Comparison of ENCODE assay signal across 7 mouse cellular contexts in genomic region chr11:103114270-103114943, GRCm38 (mm10). TPM values are rescaled to one million over a fixed set of nuclear protein-coding genes. Genes with fewer than 3 reads are reported as not detected.
DNase-seq lines count a peak whose midpoint lies in the region; ATAC-seq lines count a peak whose summit lies in the region.

No protein-coding gene starts in this region.

- DNase-seq in limb, embryonic 11.5 days (ENCODE audit: low spot score): no peak
- DNase-seq in cerebellum, adult 11-12 months: no peak

- H3K36me3 ChIP-seq in megakaryocyte, embryonic 14.5 days (replicated peaks; ENCODE audit: low read length): peaks cover 43% of the 10 kb centered on the region
- no peaks in the 10 kb centered on the region for H3K36me3 ChIP-seq in embryonic facial prominence, embryonic 15.5 days
- no peaks in the 10 kb centered on the region for H3K36me3 ChIP-seq in limb, embryonic 11.5 days (ENCODE audit: control insufficient read depth, insufficient read depth, low read length)
- no peaks in the 10 kb centered on the region for H3K36me3 ChIP-seq in stomach, embryonic 15.5 days

- peak overlapping the region; percentile 98 for H3K4me3 ChIP-seq in megakaryocyte, embryonic 14.5 days (replicated peaks)
- peak overlapping the region; percentile 69 for H3K4me3 ChIP-seq in embryonic facial prominence, embryonic 15.5 days (replicated peaks)
- peak overlapping the region; percentile 65 for H3K4me3 ChIP-seq in limb, embryonic 11.5 days (ENCODE audit: low read depth, low read length)
- H3K4me3 ChIP-seq in stomach, embryonic 15.5 days (replicated peaks): peak overlapping the region; percentile 66

- H3K9me3 ChIP-seq in megakaryocyte, embryonic 14.5 days: no peaks in the 10 kb centered on the region
- no peaks in the 10 kb centered on the region for H3K9me3 ChIP-seq in embryonic facial prominence, embryonic 15.5 days (replicated peaks)
- no peaks in the 10 kb centered on the region for H3K9me3 ChIP-seq in limb, embryonic 11.5 days (ENCODE audit: control insufficient read depth, low read length)
- no peaks in the 10 kb centered on the region for H3K9me3 ChIP-seq in stomach, embryonic 15.5 days

- H3K27ac ChIP-seq in embryonic facial prominence, embryonic 15.5 days (replicated peaks): peak overlapping the region; percentile 96
- no peak overlapping the region; the same call in 1 of the 2 replicates for H3K27ac ChIP-seq in limb, embryonic 11.5 days (replicated peaks; ENCODE audit: low read depth, low read length)
- H3K27ac ChIP-seq in stomach, embryonic 15.5 days: peak overlapping the region; percentile 95; the same call in 1 of the 2 replicates

- H3K4me2 ChIP-seq in embryonic facial prominence, embryonic 15.5 days (replicated peaks): peak overlapping the region; percentile 72
- peak overlapping the region; percentile 63 for H3K4me2 ChIP-seq in limb, embryonic 11.5 days (ENCODE audit: low read depth, severe bottlenecking)
- H3K4me2 ChIP-seq in stomach, embryonic 15.5 days: peak overlapping the region; percentile 59

- 84% methylated on average over 11 of the region's 11 CpGs for WGBS in embryonic facial prominence, embryonic 15.5 days
- WGBS in limb, embryonic 11.5 days: 88% methylated on average over 11 of the region's 11 CpGs
- 84% methylated on average over 11 of the region's 11 CpGs for WGBS in stomach, embryonic 15.5 days

- H3K9ac ChIP-seq in embryonic facial prominence, embryonic 15.5 days: peak overlapping the region; percentile 58; the same call in 1 of the 2 replicates
- H3K9ac ChIP-seq in limb, embryonic 11.5 days (ENCODE audit: low read length): peak overlapping the region; percentile 92
- peak overlapping the region; percentile 51; the same call in 1 of the 2 replicates for H3K9ac ChIP-seq in stomach, embryonic 15.5 days

- ATAC-seq in megakaryocyte, adult 5-6 weeks (ENCODE audit: poor library complexity, severe bottlenecking): no peak
- no peak for ATAC-seq in embryonic facial prominence, embryonic 15.5 days (ENCODE audit: insufficient number of reproducible peaks, low FRiP score, low TSS enrichment, low read depth)
- no peak for ATAC-seq in limb, embryonic 11.5 days (ENCODE audit: insufficient number of reproducible peaks, low FRiP score, low TSS enrichment, low read depth)
- ATAC-seq in stomach, embryonic 15.5 days (ENCODE audit: insufficient read depth, low FRiP score, low read depth): no peak
- ATAC-seq in inflammation-experienced regulatory T-cells, adult 6 months: no peak

- H3K4me1 ChIP-seq in megakaryocyte, embryonic 14.5 days: peaks cover 23% of the 10 kb centered on the region
- H3K4me1 ChIP-seq in embryonic facial prominence, embryonic 15.5 days: peaks cover 43% of the 10 kb centered on the region
- peaks cover 21% of the 10 kb centered on the region for H3K4me1 ChIP-seq in limb, embryonic 11.5 days (ENCODE audit: control insufficient read depth, insufficient read depth, low read length)
- H3K4me1 ChIP-seq in stomach, embryonic 15.5 days: peaks cover 29% of the 10 kb centered on the region

- no peaks in the 10 kb centered on the region for H3K27me3 ChIP-seq in megakaryocyte, embryonic 14.5 days (replicated peaks)
- H3K27me3 ChIP-seq in embryonic facial prominence, embryonic 15.5 days: no peaks in the 10 kb centered on the region
- H3K27me3 ChIP-seq in limb, embryonic 11.5 days (ENCODE audit: control insufficient read depth, insufficient read depth, low read length): peaks cover 5% of the 10 kb centered on the region
- H3K27me3 ChIP-seq in stomach, embryonic 15.5 days (replicated peaks): no peaks in the 10 kb centered on the region

RNA-seq across cellular contexts. Expression of gene Hexim1, which starts 1.6 kb away (rescaled TPM):
- 24.4 and 98.1 TPM in 2 replicates for polyA plus RNA-seq in megakaryocyte, embryonic 14.5 days (2012; ENCODE audit: insufficient read depth, low replicate concordance)
- total RNA-seq in megakaryocyte, adult 5-6 weeks (2015): 10.1 TPM in 2 replicates
- 17.0 and 24.6 TPM in 2 replicates for total RNA-seq in megakaryocyte, adult 5-6 weeks (2017)
- 5.9 and 6.1 TPM in 2 replicates for polyA plus RNA-seq in embryonic facial prominence, embryonic 15.5 days (2015; fragmentation: Nextera tagmentation; extraction: Ambion mirVana)
- 5.2 and 5.6 TPM in 2 replicates for polyA plus RNA-seq in limb, embryonic 11.5 days (2014; fragmentation: Nextera tagmentation; extraction: Ambion mirVana)
- 5.1 and 5.4 TPM in 2 replicates for polyA plus RNA-seq in stomach, embryonic 15.5 days (2015; fragmentation: Nextera tagmentation; extraction: Ambion mirVana)
- 1 to 10 TPM; 3.0 to 3.7 (median 3.5) TPM for polyA plus RNA-seq in inflammation-experienced regulatory T-cells, adult 6 months (2017; shearing (Covaris generic))

RNA-seq across cellular contexts. Expression of gene Acbd4, which starts 12.9 kb away (rescaled TPM):
- polyA plus RNA-seq in megakaryocyte, embryonic 14.5 days (2012; ENCODE audit: insufficient read depth, low replicate concordance): 42.5 and 61.0 TPM in 2 replicates
- total RNA-seq in megakaryocyte, adult 5-6 weeks (2015): 3.2 and 6.2 TPM in 2 replicates
- total RNA-seq in megakaryocyte, adult 5-6 weeks (2017): 9.3 and 9.4 TPM in 2 replicates
- 23.4 and 27.9 TPM in 2 replicates for polyA plus RNA-seq in embryonic facial prominence, embryonic 15.5 days (2015; fragmentation: Nextera tagmentation; extraction: Ambion mirVana)
- 4.8 and 5.2 TPM in 2 replicates for polyA plus RNA-seq in limb, embryonic 11.5 days (2014; fragmentation: Nextera tagmentation; extraction: Ambion mirVana)
- polyA plus RNA-seq in stomach, embryonic 15.5 days (2015; fragmentation: Nextera tagmentation; extraction: Ambion mirVana): 19.2 and 23.7 TPM in 2 replicates
- polyA plus RNA-seq in inflammation-experienced regulatory T-cells, adult 6 months (2017; shearing (Covaris generic)): 10 to 100 TPM; 21.5 to 28.5 (median 25.4) TPM

RNA-seq across cellular contexts. Expression of gene Plcd3, which starts 12.9 kb away (rescaled TPM):
- 0.18 TPM in 1 of 2 replicates, not detected in the other for polyA plus RNA-seq in megakaryocyte, embryonic 14.5 days (2012; ENCODE audit: insufficient read depth, low replicate concordance)
- total RNA-seq in megakaryocyte, adult 5-6 weeks (2015): not detected in 2 replicates
- not detected in 2 replicates for total RNA-seq in megakaryocyte, adult 5-6 weeks (2017)
- 7.6 and 9.0 TPM in 2 replicates for polyA plus RNA-seq in embryonic facial prominence, embryonic 15.5 days (2015; fragmentation: Nextera tagmentation; extraction: Ambion mirVana)
- 1.2 and 1.8 TPM in 2 replicates for polyA plus RNA-seq in limb, embryonic 11.5 days (2014; fragmentation: Nextera tagmentation; extraction: Ambion mirVana)
- polyA plus RNA-seq in stomach, embryonic 15.5 days (2015; fragmentation: Nextera tagmentation; extraction: Ambion mirVana): 3.5 and 3.6 TPM in 2 replicates
- not detected for polyA plus RNA-seq in inflammation-experienced regulatory T-cells, adult 6 months (2017; shearing (Covaris generic))

RNA-seq across cellular contexts. Expression of gene Hexim2, which starts 17.8 kb away (rescaled TPM):
- polyA plus RNA-seq in megakaryocyte, embryonic 14.5 days (2012; ENCODE audit: insufficient read depth, low replicate concordance): 73.5 and 168 TPM in 2 replicates
- total RNA-seq in megakaryocyte, adult 5-6 weeks (2015): 0.25 and 1.8 TPM in 2 replicates
- 1.0 and 2.1 TPM in 2 replicates for total RNA-seq in megakaryocyte, adult 5-6 weeks (2017)
- 14.0 and 14.1 TPM in 2 replicates for polyA plus RNA-seq in embryonic facial prominence, embryonic 15.5 days (2015; fragmentation: Nextera tagmentation; extraction: Ambion mirVana)
- 8.3 and 9.5 TPM in 2 replicates for polyA plus RNA-seq in limb, embryonic 11.5 days (2014; fragmentation: Nextera tagmentation; extraction: Ambion mirVana)
- polyA plus RNA-seq in stomach, embryonic 15.5 days (2015; fragmentation: Nextera tagmentation; extraction: Ambion mirVana): 6.8 and 8.7 TPM in 2 replicates
- polyA plus RNA-seq in inflammation-experienced regulatory T-cells, adult 6 months (2017; shearing (Covaris generic)): 1 to 10 TPM in 2 of 3 experiments, under 1 TPM in 1; 0.44 to 2.1 (median 2.0) TPM

RNA-seq across cellular contexts. Expression of gene Fmnl1, which starts 56.5 kb away (rescaled TPM):
- polyA plus RNA-seq in megakaryocyte, embryonic 14.5 days (2012; ENCODE audit: insufficient read depth, low replicate concordance): 25.5 and 36.6 TPM in 2 replicates
- total RNA-seq in megakaryocyte, adult 5-6 weeks (2015): 387 and 407 TPM in 2 replicates
- 126 and 152 TPM in 2 replicates for total RNA-seq in megakaryocyte, adult 5-6 weeks (2017)
- polyA plus RNA-seq in embryonic facial prominence, embryonic 15.5 days (2015; fragmentation: Nextera tagmentation; extraction: Ambion mirVana): 2.7 TPM in 2 replicates
- 0.20 and 0.69 TPM in 2 replicates for polyA plus RNA-seq in limb, embryonic 11.5 days (2014; fragmentation: Nextera tagmentation; extraction: Ambion mirVana)
- 3.8 and 4.0 TPM in 2 replicates for polyA plus RNA-seq in stomach, embryonic 15.5 days (2015; fragmentation: Nextera tagmentation; extraction: Ambion mirVana)
- polyA plus RNA-seq in inflammation-experienced regulatory T-cells, adult 6 months (2017; shearing (Covaris generic)): 10 to 100 TPM; 52.9 to 64.4 (median 60.6) TPM
